Mouse (Mus musculus) ES-Bruce4 (cell line): ENCODE measurements at regions not wholly inside any gene's neighbourhood (a gene's known extent, or its start where the extent isn't known, plus 50 kb on each side); places are given as distances from the start of the nearest gene placed in this dataset.

Source experiments
- H3K27ac ChIP-seq: 2 replicates; pipeline ENCODE4 v1.5.1; 2012; ENCODE audit warnings: low read length, inconsistent platforms; ENCODE audit not compliant: insufficient read depth
- H3K27me3 ChIP-seq: 2 replicates; pipeline ENCODE4 v1.6.1; 2012; ENCODE audit warnings: mild to moderate bottlenecking, low read length, inconsistent platforms; ENCODE audit not compliant: control insufficient read depth, poor library complexity, insufficient read depth, severe bottlenecking
- H3K36me3 ChIP-seq: 2 replicates; pipeline ENCODE4 v1.6.1; 2012; ENCODE audit warnings: inconsistent platforms, mild to moderate bottlenecking, low read length, moderate library complexity; ENCODE audit not compliant: control insufficient read depth, poor library complexity, insufficient read depth, severe bottlenecking
- H3K4me1 ChIP-seq: one replicate; pipeline ENCODE4 v1.8.1; 2011; ENCODE audit warnings: low read length; ENCODE audit not compliant: control insufficient read depth, insufficient read depth
- H3K4me3 ChIP-seq: 2 replicates; pipeline ENCODE4 v1.5.1; 2011; ENCODE audit warnings: low read depth, mild to moderate bottlenecking, low read length
- H3K9ac ChIP-seq: 2 replicates; pipeline ENCODE4 v1.6.1; 2012; ENCODE audit warnings: low read depth, mild to moderate bottlenecking, inconsistent platforms; ENCODE audit not compliant: poor library complexity, severe bottlenecking
- H3K9me3 ChIP-seq: replicated peaks from 2 replicates; pipeline ENCODE4 v1.6.1; 2012; ENCODE audit warnings: mild to moderate bottlenecking, low read length, inconsistent platforms; ENCODE audit not compliant: control insufficient read depth, poor library complexity, insufficient read depth, severe bottlenecking
- CTCF ChIP-seq: IDR thresholded peaks from one replicate; pipeline ENCODE4 v1.8.1; 2011; ENCODE audit warnings: low read depth, low read length
- EP300 ChIP-seq: IDR thresholded peaks from 2 replicates; pipeline ENCODE4 v1.6.1; 2011; ENCODE audit warnings: low read depth, low read length; ENCODE audit not compliant: insufficient read depth
- POLR2A ChIP-seq: IDR thresholded peaks from one replicate; pipeline ENCODE4 v1.8.1; 2011; ENCODE audit warnings: low read length; ENCODE audit not compliant: insufficient read depth

DNA sequence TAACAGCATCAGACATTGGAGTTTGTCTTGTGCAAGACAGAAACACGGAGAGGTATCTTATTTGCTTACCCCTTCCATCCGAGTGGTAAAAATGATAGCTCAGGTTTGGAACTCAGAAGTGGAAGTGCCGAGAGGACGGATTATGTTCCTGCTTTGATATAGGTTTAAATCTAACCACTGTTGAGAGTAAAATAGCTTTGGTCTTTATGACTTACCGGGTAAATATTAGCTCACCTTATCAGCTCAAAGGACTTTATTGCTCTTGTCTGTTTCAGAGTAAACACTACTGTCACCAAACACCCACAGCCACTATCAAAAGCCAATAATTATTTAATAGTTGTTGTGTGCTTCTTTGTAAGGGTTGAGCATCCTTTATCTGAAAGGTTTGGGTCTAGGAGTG lies 98.6 kb downstream of the Fgf9 start:
- no peak for TF ChIP-seq EP300
- TF ChIP-seq POLR2A, result no peak
- no peak for TF ChIP-seq CTCF
- H3K27ac ChIP-seq, result no peak overlapping the region
- no peaks in the 10 kb centered on the region for H3K9me3 ChIP-seq
- no peak overlapping the region for H3K4me3 ChIP-seq
- H3K9ac ChIP-seq, result no peak overlapping the region
- H3K27me3 ChIP-seq, result no peaks in the 10 kb centered on the region; the same call in 1 of the 2 replicates
- no peaks in the 10 kb centered on the region for H3K4me1 ChIP-seq
- no peaks in the 10 kb centered on the region for H3K36me3 ChIP-seq
